Mouse (Mus musculus): ENCODE results near the gene Tff2.

Tff2 gene

DNA sequence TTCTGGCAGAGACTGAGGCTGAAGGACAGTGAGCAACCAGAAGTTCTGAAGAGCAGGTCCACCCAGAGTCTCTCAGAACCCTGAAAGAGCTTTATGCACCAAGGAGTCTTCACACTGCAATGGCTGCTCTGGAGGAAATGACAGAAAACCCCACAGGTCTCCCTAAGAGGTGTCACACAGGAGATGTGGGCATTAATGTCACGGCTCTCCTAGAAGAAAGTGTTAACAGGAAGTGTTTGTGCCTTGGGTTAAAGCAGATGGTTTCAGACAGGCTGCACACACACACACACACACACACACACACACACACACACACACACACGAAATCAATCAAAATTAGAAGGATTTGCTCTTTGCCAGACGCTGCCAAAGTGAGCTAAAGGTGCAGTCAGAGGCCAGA lies 7.8 kb downstream of the Tff2 start:
- CTCF ChIA-PET = interaction anchor here (0.6 to 0.7 kb wide), 2 partner anchors 66 to 107 kb away, joined by 3 to 6 read pairs; no protein-coding TSS in a partner anchor

DNA sequence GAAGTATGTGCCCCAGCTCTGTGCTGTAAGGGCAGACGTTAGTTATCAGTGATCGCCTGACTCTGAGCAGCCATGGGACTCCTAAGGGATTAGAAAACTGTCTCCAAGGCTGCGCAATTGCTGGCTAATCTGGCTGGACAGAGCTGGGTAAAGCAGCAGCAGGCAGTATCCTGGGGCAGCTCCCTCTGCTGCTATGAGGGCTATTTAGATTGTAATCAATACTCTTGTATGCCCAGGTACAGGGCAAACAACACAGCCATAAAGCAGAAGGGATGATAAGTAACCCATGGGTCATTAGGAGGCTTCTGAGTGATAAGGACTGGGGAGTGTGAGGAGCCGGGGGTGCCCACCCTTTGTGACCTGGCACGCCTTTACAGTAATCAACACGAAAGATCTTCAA lies 9.2 kb downstream of the Tff2 start:
- CTCF ChIA-PET = no interaction called here

DNA sequence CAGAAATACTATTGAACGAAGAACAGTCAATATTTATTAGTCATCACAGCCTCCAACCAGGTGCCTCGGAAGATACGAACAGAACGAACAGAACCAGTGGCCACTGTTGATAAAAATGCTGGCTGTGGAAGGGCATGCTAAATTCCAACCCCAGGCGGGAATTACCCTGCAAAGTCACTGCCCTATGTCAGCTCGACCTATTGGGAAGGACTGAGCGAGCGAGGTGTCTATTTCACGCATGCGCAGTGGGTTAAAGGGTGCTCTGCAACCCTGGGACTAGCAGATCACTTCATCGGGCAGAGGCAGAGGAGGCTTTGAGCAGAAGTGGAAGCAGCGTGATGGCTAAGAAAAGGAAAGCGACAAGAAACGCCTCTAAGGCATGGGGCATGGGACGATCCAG lies 10.3 kb downstream of the Tff2 start:
- CTCF ChIA-PET = no interaction called here

DNA sequence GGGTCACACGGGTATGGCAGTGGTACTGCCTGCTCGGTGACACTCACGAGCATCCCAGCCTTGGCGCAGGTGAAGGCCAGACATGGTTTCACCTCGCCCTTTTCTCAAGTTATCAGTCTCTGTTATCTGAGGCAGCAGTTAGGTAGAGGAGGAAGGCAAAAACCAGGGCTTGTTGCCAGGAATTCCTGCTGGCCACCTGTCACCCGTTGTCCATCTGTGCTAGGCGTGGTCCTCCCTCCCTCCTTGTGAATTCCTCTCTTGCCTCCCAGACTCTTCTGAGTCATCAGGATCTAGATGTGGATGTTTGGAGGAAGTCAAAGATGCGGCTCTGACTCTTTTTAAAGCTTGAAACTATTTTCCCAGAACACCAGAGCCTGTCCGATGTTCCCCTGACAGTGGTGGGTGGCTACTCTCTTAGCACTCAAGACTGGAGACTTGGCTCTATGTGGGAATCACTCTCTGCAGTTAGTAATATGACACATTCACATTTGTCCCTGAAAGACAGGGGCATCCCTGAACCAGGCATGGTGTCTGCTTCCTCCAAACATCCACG lies 12.7 kb downstream of the Tff2 start:
- CTCF ChIA-PET = no interaction called here

DNA sequence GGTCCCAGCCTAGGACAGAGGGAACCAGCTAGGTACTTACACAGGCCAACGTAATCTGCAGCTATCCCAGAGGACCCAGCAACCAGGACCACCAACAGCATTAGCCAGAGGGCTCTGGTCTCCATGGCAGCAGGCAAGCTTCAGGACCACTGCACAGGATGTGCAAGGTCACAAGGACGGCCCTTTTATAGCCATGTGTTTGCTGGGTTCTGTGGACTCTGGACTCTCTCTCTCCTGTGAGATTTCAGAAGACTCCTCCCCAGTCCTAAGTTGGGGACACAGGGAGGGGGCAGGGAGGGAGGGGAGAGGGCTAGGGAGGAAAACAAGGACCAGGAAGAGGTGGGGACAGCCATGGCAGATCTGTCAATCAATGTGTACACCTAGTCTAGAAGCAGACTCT lies 14.6 kb downstream of the Tff2 start, which contains the start of gene Tff3:
Tff3 (minus strand) TSS at position 195 of the 400 bp plus-strand sequence.
- CTCF ChIA-PET = interaction anchor here (0.6 kb wide), 1 partner anchor 10 kb away, joined by 5 read pairs; no protein-coding TSS in a partner anchor

DNA sequence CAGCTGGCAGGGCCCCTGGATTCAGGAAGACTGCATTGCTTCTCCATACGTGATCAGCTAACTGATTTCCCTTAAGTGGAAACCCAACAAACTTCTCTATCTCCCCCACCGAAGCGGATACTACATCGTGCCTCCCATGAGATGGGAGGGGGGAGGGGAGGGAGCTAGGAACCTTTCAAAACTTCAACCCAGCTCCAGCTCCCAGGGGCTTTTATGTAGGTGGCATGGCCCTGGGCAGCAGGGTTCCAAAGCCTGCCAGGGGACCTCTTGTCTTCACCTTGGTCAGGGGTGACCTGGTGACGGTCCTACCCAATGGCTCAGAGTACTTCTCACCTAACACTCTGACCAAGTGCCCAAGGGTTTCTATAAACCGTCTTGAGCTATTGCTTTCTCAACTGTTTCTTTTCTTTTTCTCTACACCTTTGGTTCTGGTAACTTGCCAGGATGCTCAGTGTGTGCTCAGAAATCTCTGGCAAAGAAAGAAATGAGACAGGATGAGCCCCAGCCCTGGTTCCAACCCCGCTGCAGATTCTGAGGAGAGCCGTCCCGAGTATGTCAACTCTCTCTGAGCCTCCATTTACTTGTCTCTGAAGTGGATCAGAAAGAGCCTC lies 15.3 kb downstream of the Tff2 start:
- CTCF ChIA-PET = interaction anchor here (0.6 kb wide), 1 partner anchor 9 kb away, joined by 5 read pairs; no protein-coding TSS in a partner anchor

DNA sequence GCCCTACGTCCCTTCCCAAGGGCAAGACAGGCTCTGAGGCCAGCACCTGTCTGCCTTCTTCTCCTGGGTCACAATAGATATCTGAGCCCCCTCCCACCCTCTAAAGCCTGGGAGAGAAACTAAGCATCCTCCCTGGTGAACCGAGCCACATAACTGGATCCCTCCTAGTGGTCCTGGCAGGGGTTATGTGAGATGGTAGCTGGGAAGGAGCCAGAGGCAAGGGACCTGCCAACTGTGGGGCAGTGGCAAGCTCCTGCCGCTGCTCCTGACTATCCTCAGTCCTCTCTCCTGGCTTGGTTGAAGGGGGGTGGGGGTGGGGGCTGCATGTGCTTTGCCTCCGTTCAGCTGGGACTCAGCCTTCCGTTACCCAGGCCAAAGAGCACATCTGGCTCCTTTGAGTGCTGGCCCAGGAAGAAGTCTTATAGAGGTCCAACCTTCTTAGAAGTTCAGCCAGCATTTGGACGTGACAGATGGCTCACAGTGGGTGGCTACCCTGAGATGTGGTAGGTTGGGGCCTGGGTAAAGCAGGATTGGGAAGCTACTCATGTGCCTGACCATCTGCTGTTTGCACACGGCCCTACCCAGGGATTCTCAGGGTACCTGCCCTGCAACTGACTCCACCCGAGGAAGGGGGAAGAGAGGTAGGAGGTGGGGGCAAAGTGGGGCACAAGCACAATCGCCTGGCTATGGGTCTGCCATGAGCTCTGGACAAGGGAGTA lies 18.4 kb downstream of the Tff2 start:
- CTCF ChIA-PET = interaction anchor here (0.6 kb wide), 1 partner anchor 25 kb away, joined by 4 read pairs; no protein-coding TSS in a partner anchor

DNA sequence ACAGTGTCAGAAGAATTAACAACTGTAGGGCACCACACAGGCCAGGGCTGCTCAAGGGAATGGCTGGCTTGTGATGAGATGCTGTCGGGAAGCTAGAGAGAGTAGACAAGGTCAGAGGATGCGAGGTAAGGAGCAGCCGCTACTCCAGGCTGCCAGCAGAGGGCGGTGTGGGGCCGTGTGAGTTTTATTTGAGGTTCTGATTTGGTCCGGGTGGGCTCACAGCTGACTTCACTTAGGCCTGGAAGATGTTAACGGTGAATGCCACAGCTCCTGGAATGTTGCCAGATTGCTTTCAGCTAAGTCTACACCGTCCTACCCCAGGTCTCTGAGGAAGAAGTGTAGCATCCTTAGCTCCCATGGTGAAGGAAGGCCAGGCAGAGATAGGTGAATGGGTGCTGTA lies 22.1 kb downstream of the Tff2 start:
- CTCF ChIA-PET = interaction anchor here (0.6 to 1.5 kb wide), 5 partner anchors 103 to 546 kb away, joined by 3 to 19 read pairs (median 3); no protein-coding TSS in a partner anchor

DNA sequence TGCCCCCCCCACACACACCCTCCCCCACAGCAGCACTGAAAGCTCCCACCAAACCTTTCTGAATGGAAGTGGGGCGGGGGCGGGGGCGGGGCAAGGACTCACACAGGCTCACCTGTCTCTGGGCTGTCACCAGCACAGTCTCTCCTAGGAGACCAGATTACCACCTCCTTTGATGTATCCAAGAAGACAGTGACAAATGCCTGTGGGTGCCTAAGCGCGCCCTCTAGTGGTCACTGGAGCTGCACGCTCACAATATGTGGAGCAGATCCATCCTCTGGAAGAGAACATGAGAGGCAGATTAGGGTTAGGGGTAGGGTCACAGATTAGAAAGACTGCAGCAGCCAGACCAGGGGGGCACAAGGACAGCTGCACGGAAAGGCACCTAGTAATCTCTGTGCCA lies 24.7 kb downstream of the Tff2 start:
- CTCF ChIA-PET = interaction anchor here (0.5 to 2.4 kb wide), 9 partner anchors 10 to 175 kb away, joined by 3 to 21 read pairs (median 5); partner anchors contain the start of gene Abcg1

DNA sequence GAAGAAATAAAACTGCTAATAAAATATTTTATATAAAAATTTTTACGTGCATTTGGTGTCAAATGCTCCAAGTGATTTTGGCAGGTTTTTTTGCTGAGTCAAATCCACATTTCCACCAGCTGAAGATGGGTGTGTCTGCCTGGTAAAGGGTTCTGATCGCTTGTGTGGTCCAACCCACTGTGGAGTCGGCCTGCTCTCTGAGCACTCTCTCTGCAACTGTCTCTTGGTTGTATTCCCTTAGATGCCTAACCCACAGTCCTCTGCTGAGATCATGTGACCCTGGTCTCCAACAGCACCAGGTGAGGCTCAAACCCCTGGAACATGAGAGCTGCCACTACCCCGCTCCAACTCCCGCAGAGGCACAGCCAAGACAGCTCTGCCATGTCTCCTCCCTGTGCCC lies 26.1 kb downstream of the Tff2 start:
- CTCF ChIA-PET = no interaction called here

DNA sequence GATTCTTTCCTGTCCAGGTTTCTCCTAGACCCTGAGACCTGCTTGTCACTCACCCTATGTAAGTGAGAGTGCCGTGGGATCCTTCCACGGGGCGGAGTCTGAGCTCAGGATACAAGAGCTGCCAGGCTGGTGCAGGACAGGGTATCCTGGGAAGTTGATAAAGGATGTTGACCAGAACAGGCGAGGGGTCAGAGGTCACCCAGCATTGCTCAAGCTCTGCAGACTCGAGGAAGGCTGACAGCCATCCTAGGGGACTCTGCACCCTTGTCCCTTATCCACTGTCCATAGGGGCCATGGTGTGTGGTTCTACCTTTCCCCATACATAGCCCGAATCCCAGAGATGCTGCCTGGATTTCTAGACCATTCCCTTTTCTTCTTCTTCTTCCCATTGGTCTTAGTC lies 28.0 kb downstream of the Tff2 start:
- CTCF ChIA-PET = no interaction called here

DNA sequence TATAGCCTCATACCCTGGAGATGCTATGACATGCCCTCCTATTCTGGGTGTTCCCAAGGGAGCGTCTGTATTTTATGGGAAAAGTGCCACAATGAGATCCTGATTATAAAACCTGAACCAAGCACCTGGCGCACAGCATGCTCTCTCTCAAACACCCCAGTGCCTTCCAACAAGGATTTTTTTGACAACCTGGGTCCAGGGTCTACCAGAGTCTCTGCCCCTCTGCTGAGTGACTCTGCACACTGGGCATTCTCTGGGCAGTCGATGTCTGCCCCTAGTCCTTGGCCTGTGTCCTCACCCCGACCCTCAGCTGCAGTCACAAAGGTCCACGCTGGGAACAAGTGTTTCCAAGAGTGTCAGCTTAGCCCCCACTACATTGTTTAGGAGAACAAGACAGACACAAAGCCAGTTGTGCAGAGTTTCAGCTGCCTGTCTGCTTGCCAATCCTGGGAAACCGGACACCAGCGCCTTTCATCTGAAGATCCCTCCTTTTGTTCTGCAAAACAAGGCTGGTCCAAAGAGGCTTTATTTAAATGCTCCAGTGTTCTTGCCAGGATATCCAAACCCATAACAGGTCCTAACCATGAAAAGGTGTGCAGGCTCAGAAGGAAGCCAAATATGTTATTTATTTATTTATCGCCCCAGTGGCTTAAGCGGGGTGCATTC lies 30.8 kb downstream of the Tff2 start:
- CTCF ChIA-PET = no interaction called here

DNA sequence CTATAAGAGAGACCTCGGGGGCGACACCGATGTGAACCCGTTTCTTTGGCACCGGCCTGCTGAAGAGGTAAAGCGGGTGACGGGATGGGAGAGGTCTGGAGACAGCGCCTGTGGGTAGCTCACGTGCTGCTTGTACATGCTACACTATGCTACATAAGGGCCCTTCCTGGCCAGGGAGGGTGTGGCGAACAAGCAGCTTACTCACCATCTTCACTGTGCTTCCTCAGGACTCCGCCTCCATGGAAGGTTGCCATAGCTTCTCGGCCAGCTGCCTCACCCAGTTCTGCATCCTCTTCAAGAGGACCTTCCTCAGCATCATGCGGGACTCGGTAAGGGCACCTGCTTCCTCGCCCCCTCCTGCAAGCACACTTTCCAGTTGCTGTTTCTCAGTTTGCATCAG lies 35.7 kb downstream of the Tff2 start:
- CTCF ChIA-PET = interaction anchor here (0.5 kb wide), 1 partner anchor 8 kb away, joined by 3 read pairs; no protein-coding TSS in a partner anchor

DNA sequence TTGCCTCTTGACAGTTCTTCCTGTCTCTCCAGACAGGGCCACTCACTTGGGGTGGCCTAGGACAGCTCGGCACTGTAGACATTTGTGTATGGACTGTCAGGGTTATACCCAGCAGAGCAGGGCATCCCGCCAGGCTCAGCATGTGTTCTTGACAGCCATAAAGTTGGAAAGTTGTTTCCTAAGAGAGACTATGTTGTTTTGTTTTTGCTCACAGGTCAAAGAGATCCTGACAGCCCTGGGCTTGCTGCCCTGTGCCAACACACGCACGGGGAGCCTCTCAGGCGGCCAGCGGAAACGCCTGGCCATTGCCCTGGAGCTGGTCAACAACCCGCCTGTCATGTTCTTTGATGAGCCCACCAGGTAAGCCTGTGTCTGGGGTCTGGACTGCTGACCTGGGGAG lies 40.3 kb downstream of the Tff2 start:
- CTCF ChIA-PET = no interaction called here

DNA sequence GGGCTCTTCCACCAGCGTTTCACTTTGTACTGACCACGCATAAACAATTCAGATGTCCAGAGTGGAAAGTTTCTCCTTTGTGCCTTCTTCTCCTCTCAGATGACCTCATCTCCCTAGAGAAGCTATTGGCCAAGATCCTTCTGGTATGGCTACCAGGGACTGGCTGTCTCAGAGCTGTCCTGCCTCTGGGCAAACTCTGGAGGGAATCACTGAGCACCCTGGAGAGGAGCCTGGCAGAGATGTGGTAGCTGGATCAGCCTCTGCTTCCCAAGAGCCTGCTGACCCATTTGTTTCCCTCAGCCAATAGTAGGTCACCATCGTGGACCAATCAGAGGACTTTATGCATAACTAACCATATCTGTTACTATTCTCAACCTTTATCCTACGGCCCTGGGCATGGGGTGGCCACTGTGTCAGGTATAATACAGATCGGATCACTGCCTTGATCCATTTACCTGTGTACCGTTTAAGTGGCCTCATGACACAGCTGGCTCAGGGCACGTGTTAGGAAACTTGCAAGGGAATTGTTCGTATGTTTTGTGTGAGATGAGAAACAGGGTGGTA lies 41.0 kb downstream of the Tff2 start:
- CTCF ChIA-PET = no interaction called here

DNA sequence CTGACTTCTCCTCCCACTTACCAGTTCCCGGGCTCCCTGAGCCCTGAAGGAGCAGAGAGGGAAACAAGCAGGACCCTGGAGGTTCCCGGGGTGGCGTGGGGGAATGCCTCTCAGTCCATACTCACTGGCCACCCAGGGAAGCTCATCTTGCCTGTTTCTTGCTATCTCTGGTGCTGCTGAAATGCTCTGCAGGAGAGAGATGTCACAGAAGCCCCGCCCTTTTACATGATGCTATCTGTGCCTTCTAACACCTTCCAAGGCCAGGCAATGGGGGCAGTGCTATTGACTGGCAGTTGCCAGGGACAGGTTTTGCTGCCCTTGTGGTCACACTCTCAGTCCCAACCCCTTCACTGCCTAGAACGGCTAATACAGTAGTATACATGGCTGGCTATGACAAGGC lies 45.3 kb downstream of the Tff2 start:
- CTCF ChIA-PET = no interaction called here

DNA sequence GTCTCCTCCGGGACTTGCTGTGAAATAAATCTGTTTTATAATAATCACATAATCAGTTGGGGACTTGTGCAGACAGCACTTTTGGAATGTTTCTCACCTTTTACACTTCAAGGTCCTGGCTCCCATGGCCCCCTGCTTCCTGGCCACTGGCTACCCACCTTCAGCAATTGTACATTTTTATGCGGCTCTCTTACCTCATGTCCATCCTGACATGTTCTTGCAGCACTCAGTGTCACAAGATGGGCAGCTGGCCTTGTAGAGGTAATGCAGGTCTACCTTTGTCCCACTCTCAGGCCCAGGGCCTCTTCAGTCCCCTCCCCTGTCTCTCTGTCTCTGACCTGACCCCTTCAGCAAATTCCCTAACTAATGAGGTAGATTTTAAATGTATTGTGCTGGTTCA lies 47.2 kb downstream of the Tff2 start:
- CTCF ChIA-PET = no interaction called here

DNA sequence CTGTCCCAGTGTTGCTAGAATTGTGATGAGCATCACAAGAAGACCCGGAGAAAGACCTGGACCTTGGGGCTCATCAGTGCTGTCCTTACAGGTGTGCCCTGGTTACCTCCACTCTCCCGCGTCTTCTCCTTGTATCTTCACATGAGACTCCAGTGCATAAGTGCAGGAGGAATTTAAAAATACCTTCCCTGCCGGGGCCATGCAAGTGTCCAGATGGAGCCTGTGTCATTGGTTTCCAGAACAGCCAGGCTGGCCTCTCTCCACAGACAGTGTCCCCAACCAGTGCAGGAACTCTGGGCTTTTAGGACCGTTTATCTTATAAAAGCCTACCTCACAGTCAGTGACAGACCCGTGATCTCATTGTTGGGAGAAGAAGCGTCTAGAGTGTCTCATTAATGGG lies 48.5 kb downstream of the Tff2 start:
- CTCF ChIA-PET = interaction anchor here (0.6 kb wide), 1 partner anchor 1144 kb away, joined by 3 read pairs; no protein-coding TSS in a partner anchor

DNA sequence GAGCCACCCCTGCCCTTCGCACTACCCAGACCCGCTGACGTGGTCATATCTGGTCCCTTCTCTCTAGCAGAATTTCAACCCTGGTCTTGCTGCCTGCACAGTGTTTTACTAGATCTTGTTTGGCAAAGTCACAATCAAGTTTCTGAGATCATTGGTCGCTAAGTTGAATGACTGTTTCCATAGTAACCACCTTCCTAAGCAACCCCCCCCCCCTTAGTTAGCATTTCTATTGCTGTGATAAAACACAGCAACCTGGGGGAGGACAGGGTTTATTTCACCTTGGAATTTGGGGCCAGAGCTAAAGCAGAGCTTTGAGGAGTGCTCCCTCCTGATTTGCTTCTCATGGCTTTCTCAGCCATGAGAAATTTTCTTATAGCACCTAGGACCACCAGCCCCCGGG lies 49.3 kb downstream of the Tff2 start:
- CTCF ChIA-PET = interaction anchor here (0.6 kb wide), 1 partner anchor 1145 kb away, joined by 3 read pairs; no protein-coding TSS in a partner anchor

All from spleen, embryonic (tissue).